Mouse (Mus musculus) heart, embryonic 16.5 days (tissue): ENCODE measurements at regions not wholly inside any gene's neighbourhood (a gene's known extent, or its start where the extent isn't known, plus 50 kb on each side); places are given as distances from the start of the nearest gene placed in this dataset.

ENCODE experiments used
- ATAC-seq: fragments of 200-750 bp; cut with Nextera tagmentation; replicated peaks from 2 replicates; pipeline ENCODE4 v1.8.0; 2017; ENCODE audit warnings: moderate number of reproducible peaks; ENCODE audit not compliant: insufficient read depth, low FRiP score; ENCODE audit errors: extremely low read depth
- H3K27ac ChIP-seq: fragments of 300-500 bp; sonication (generic); 2 replicates; pipeline ENCODE4 v1.5.1; 2014; ENCODE audit warnings: mild to moderate bottlenecking, low read length, control low read depth, moderate library complexity
- H3K27me3 ChIP-seq: fragments of 300-500 bp; sonication (generic); 2 replicates; pipeline ENCODE4 v1.6.1; 2014; ENCODE audit warnings: low read length, mixed read lengths; ENCODE audit not compliant: control insufficient read depth, insufficient read depth
- H3K36me3 ChIP-seq: fragments of 300-500 bp; sonication (generic); 2 replicates; pipeline ENCODE4 v1.6.1; 2014; ENCODE audit not compliant: control insufficient read depth, insufficient read depth
- H3K4me1 ChIP-seq: fragments of 300-500 bp; sonication (generic); 2 replicates; pipeline ENCODE4 v1.6.1; 2014; ENCODE audit warnings: low read length, mixed read lengths; ENCODE audit not compliant: control insufficient read depth, insufficient read depth
- H3K4me2 ChIP-seq: fragments of 300-500 bp; sonication (generic); 2 replicates; pipeline ENCODE4 v1.6.1; 2014; ENCODE audit warnings: low read depth, mild to moderate bottlenecking, control low read depth, low read length
- H3K4me3 ChIP-seq: fragments of 300-500 bp; sonication (generic); 2 replicates; pipeline ENCODE4 v1.5.1; 2014; ENCODE audit warnings: mild to moderate bottlenecking, control low read depth, low read length
- H3K9ac ChIP-seq: fragments of 300-500 bp; sonication (generic); 2 replicates; pipeline ENCODE4 v1.6.1; 2014; ENCODE audit warnings: low read length, control low read depth
- H3K9me3 ChIP-seq: fragments of 300-500 bp; sonication (generic); replicated peaks from 2 replicates; pipeline ENCODE4 v1.6.1; 2016; ENCODE audit warnings: low read length; ENCODE audit not compliant: control insufficient read depth
- whole genome bisulfite sequencing: fragments of 180-500 bp; shearing (Covaris S2); extraction: QIAGEN DNeasy Blood & Tissue Kit; methylation state at CpG from one replicate; pipeline ENCODE4 v1.1.7; 2014; 5-methylcytosine and 5-hydroxymethylcytosine counted together

DNA sequence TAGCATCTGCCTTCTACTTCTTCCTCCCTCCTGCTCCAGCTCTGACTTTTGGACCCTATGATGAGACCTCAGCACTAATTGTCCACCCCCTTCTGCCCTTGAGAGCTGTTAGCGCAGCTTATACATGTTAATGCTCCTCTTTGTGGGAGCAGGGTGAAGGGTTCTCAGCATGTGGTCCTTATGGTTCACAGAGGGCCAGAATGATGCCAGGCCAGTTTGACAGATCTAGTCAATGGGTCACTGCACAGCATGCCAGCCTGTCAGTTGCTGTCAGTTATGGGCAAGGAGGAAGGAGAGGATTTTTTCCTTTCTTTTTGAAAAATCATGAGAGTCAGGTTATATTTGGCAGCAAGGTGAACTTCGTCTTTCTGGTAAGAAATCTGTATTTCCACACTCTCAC lies 68.4 kb downstream of the 4931417E11Rik start:
- no peak overlapping the region for H3K4me2 ChIP-seq
- no peak overlapping the region for H3K27ac ChIP-seq
- no peak overlapping the region for H3K4me3 ChIP-seq
- no peaks in the 10 kb centered on the region for H3K36me3 ChIP-seq
- 85% methylated on average over 2 of the region's 2 CpGs for WGBS
- H3K9me3 ChIP-seq, result no peaks in the 10 kb centered on the region
- no peaks in the 10 kb centered on the region for H3K27me3 ChIP-seq
- H3K4me1 ChIP-seq, result no peaks in the 10 kb centered on the region
- ATAC-seq, result no peak
- no peak overlapping the region for H3K9ac ChIP-seq

DNA sequence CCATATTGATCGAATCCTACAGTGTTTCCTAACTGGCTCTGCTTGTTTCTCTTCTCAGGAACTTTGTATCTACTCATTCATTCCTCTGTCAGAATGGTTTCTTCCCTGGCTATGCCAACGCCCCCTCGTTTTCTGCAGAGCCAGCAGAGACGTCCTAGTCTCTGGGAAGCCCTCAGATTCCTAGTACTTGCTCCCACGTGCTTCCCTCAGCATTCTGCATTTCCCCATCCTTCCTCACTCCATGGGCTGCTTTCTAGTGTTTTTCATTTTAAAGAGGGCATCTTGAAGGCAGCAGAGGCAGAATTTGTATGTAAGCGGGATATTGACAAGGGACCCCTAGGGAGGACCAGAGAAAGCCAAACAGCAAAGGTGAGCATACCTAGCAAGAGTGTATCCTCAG lies 80.2 kb downstream of the 4931417E11Rik start:
- no peak for ATAC-seq
- Histone ChIP-seq H3K36me3 (no peaks in the 10 kb centered on the region), H3K9me3 (no peaks in the 10 kb centered on the region), H3K9ac (no peak overlapping the region), H3K4me1 (no peaks in the 10 kb centered on the region), H3K4me3 (no peak overlapping the region), H3K27me3 (no peaks in the 10 kb centered on the region), H3K27ac (no peak overlapping the region), H3K4me2 (no peak overlapping the region)
- 65% methylated on average over 6 of the region's 6 CpGs for WGBS

DNA sequence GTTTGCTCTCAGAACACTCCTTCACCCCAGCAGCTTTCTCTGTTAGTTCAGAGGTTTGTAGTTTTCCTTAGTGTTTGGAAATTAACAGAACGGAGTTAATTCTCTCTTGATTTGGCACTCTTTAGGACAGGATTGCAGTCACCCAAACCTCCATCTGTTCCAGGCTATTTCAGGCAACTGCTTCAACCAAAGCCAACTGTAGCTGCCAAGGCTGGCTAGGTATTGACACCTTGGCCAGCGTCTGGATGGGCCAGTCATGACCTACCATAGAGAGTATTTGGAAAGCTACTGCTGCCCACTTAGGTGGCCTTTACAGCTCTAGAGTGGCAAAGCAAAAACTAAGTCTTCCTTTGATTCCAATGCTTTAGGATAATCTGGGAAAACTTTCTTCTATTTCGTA lies 83.2 kb downstream of the 4931417E11Rik start:
- no peaks in the 10 kb centered on the region for H3K36me3 ChIP-seq
- H3K27ac ChIP-seq, result no peak overlapping the region
- H3K9me3 ChIP-seq, result no peaks in the 10 kb centered on the region
- H3K9ac ChIP-seq, result no peak overlapping the region
- ATAC-seq, result no peak
- WGBS, result 81% methylated on average over 3 of the region's 3 CpGs
- no peaks in the 10 kb centered on the region for H3K27me3 ChIP-seq
- H3K4me1 ChIP-seq, result no peaks in the 10 kb centered on the region
- no peak overlapping the region for H3K4me2 ChIP-seq
- H3K4me3 ChIP-seq, result no peak overlapping the region

DNA sequence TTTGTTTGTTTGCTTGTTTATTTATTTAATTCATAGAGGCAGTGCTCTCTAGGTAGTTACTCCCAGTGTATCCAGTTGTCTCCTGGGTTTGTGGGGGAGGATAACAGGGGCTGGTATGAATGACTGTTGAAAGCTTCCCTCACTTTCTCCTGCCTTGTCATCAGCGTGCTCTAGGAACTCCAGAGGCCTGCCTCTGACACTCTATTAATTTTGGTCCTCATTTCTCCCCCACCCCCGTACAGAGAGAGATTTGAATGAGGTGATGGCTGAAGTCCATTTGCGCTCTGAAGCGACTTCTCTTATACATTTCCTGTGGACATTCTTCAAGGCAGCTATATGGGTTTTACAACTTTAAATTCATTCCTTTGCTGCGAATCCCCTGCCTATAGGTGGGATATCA lies 89.6 kb downstream of the 4931417E11Rik start:
- H3K36me3 ChIP-seq, result no peaks in the 10 kb centered on the region
- no peak overlapping the region for H3K27ac ChIP-seq
- H3K27me3 ChIP-seq, result no peaks in the 10 kb centered on the region
- no peak overlapping the region for H3K4me2 ChIP-seq
- 71% methylated on average over 5 of the region's 5 CpGs for WGBS
- no peaks in the 10 kb centered on the region for H3K4me1 ChIP-seq
- H3K4me3 ChIP-seq, result no peak overlapping the region
- no peak overlapping the region for H3K9ac ChIP-seq
- H3K9me3 ChIP-seq, result peaks cover 4% of the 10 kb centered on the region
- ATAC-seq, result no peak

DNA sequence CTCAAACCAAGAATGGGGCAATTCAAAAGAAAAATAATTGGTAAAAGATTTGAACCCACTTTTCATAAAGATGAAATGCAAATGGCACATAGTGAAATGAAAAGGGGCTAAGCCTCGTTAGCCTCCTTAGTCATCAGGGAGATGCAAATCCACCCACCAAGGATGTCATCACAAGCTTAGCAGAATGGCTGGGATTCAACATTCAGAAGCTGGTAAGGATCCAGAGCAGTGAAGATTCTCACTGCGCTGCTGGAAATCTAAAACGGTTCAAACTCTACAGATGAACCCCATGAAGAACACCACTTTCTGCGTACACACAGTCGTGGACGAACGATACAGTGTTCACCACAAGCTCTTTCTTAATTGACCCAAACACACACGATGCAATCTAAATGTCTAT lies 91.6 kb downstream of the 4931417E11Rik start:
- Histone ChIP-seq H3K27me3 (no peaks in the 10 kb centered on the region), H3K4me1 (no peaks in the 10 kb centered on the region), H3K4me2 (no peak overlapping the region), H3K36me3 (no peaks in the 10 kb centered on the region), H3K9ac (no peak overlapping the region), H3K4me3 (no peak overlapping the region), H3K27ac (no peak overlapping the region), H3K9me3 (peaks cover 4% of the 10 kb centered on the region)
- WGBS, result 89% methylated on average over 8 of the region's 8 CpGs
- ATAC-seq, result no peak

DNA sequence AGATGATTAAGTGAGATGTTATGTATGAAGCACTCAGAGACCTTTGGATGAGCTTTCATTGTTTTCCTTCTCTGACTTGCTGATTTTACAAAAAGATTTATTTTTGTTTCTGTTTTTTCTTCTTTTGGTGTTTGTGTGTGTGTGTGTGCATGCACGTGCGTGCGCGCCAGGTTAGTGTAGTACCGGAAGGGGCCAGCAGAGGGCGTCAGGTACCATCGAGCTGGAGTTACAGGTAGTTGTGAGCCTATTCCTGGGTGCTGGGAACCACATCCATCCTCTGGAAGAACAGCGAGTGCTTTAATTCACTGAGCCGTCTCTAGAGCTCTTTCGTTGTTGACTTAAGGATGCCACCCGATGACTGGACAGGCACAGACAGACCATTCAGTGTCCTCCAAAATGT lies 93.2 kb downstream of the 4931417E11Rik start:
- Histone ChIP-seq H3K27ac (no peak overlapping the region), H3K4me1 (no peaks in the 10 kb centered on the region), H3K27me3 (no peaks in the 10 kb centered on the region), H3K4me2 (no peak overlapping the region), H3K9ac (no peak overlapping the region), H3K9me3 (peaks cover 4% of the 10 kb centered on the region), H3K36me3 (no peaks in the 10 kb centered on the region), H3K4me3 (no peak overlapping the region)
- no peak for ATAC-seq
- 93% methylated on average over 11 of the region's 11 CpGs for WGBS

DNA sequence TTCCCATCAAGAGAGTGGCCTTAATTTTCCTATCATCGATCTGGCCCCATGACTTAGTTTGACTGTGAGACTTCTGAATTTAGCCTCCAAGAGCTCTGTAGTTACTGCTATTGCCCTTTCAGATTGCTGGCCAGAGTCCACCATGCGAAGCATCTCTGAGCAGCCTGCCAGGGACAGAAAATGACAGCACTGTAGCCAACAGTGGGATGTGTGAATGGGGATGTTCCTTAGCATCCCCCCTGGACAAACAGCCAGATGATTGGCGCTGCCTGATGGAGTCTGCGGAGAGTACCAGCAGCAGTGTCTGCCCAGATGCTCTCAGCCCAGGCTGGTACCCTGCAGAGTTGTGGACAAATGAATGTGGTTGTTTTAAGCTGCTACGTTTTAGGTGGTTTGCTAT lies 96.6 kb downstream of the 4931417E11Rik start:
- Histone ChIP-seq H3K4me1 (no peaks in the 10 kb centered on the region), H3K4me3 (no peak overlapping the region), H3K36me3 (no peaks in the 10 kb centered on the region), H3K9me3 (peaks cover 4% of the 10 kb centered on the region), H3K27ac (no peak overlapping the region), H3K9ac (no peak overlapping the region), H3K4me2 (no peak overlapping the region), H3K27me3 (peaks cover 7% of the 10 kb centered on the region; the same call in 1 of the 2 replicates)
- ATAC-seq, result no peak
- 68% methylated on average over 5 of the region's 5 CpGs for WGBS

DNA sequence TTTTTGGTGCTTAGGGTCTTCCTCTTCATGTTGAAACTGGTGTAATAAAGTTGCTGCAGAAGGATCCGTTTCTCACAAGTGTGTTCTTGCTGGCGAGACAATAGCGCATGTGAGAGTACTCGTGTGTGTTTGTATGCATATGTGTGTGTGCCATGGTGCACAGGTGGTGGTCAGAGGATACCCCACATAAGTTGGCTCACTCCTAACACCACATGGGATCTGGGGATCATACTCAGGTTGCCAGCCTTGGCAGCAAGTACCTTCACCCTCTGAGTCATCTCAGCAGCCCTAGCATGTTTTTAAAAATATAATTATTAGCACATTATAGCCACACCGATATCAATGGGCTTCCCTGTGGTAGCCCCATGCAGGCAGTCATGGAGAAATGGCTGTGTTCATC lies 97.6 kb downstream of the 4931417E11Rik start:
- H3K27me3 ChIP-seq, result peaks cover 7% of the 10 kb centered on the region; the same call in 1 of the 2 replicates
- no peaks in the 10 kb centered on the region for H3K4me1 ChIP-seq
- H3K36me3 ChIP-seq, result no peaks in the 10 kb centered on the region
- no peak overlapping the region for H3K9ac ChIP-seq
- H3K27ac ChIP-seq, result no peak overlapping the region
- no peak overlapping the region for H3K4me2 ChIP-seq
- peaks cover 4% of the 10 kb centered on the region for H3K9me3 ChIP-seq
- H3K4me3 ChIP-seq, result no peak overlapping the region
- 83% methylated on average over 5 of the region's 5 CpGs for WGBS
- no peak for ATAC-seq

DNA sequence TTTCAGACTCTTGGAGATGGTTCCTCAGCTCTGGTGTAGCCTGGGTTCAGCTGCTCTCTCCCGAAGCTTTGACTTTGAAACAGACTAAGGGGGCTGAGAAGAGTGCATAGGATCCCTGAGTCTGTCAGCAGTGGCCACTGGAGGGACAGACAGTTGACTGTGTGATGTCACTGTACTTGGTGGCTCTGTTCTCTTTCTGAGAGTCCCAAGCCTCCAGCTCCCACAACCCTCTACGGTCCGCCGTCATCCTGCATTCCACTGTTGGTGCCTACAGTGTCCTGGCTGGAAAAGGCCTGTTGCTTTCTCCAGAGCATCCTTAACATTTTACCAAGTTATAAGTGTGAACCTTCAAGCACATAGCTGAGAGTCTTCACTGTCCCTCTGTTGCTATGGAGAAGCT lies 98.6 kb downstream of the 4931417E11Rik start:
- H3K4me3 ChIP-seq, result no peak overlapping the region
- H3K36me3 ChIP-seq, result no peaks in the 10 kb centered on the region
- H3K27me3 ChIP-seq, result peaks cover 7% of the 10 kb centered on the region; the same call in 1 of the 2 replicates
- H3K4me1 ChIP-seq, result no peaks in the 10 kb centered on the region
- no peak overlapping the region for H3K4me2 ChIP-seq
- no peaks in the 10 kb centered on the region for H3K9me3 ChIP-seq
- no peak overlapping the region for H3K27ac ChIP-seq
- 68% methylated on average over 4 of the region's 4 CpGs for WGBS
- ATAC-seq, result no peak
- H3K9ac ChIP-seq, result no peak overlapping the region

DNA sequence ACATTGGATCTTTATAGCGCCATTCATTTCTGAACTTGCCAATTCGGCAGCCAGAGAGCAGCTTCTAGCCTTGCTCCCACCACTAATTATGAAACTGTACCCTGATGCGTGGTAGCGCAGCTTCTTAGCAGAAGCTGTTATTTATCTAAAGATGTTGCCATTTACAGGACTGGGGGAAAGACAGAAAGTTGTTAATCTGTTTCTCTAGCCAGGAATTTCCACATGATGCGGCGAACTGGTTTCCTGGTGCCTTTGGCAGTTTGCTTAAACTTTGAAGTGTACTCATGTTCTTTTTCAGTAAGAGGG lies 100.7 kb downstream of the 4931417E11Rik start:
- peak overlapping the region; percentile 57 for H3K4me2 ChIP-seq
- H3K9me3 ChIP-seq, result no peaks in the 10 kb centered on the region
- H3K4me3 ChIP-seq, result no peak overlapping the region; the same call in 1 of the 2 replicates
- no peak overlapping the region for H3K9ac ChIP-seq
- H3K4me1 ChIP-seq, result no peaks in the 10 kb centered on the region
- no peaks in the 10 kb centered on the region for H3K36me3 ChIP-seq
- H3K27ac ChIP-seq, result no peak overlapping the region
- WGBS, result 17% methylated on average over 6 of the region's 6 CpGs
- H3K27me3 ChIP-seq, result peaks cover 7% of the 10 kb centered on the region; the same call in 1 of the 2 replicates
- ATAC-seq, result no peak
